Mouse (Mus musculus): ENCODE data around the gene Csdc2.
"Not testable (repeated sequence)": the region's sequence is repeated elsewhere in the genome, so short reads cannot be mapped to it uniquely, and the experiment has no call there.

Gene Csdc2

GRCm38 (mm10) chr15:81936679-81937078 is at the start of gene Csdc2:
Gene Csdc2 (plus strand): TSS chr15:81936759.
- no peak for DNase-seq

- no peak for DNase-seq
Observed at GRCm38 (mm10) chr15:81886795-81887550, 49.6 kb upstream of the Csdc2 start.

- no peak for DNase-seq
Observed at GRCm38 (mm10) chr15:81889175-81889574, 47.4 kb upstream of the Csdc2 start.

GRCm38 (mm10) chr15:81891140-81891802 is 45.3 kb upstream of the Csdc2 start:
- DNase-seq = no peak

- DNase-seq = peak; percentile 92
Observed at GRCm38 (mm10) chr15:81891822-81892580, 44.6 kb upstream of the Csdc2 start.

- DNase-seq = no peak
Observed at GRCm38 (mm10) chr15:81894002-81894401, 42.6 kb upstream of the Csdc2 start.

GRCm38 (mm10) chr15:81896407-81896806 is 40.2 kb upstream of the Csdc2 start:
- DNase-seq = no peak

- no peak for DNase-seq
Observed at GRCm38 (mm10) chr15:81897607-81898285, 38.8 kb upstream of the Csdc2 start.

- DNase-seq = no peak
Observed at GRCm38 (mm10) chr15:81898751-81899150, 37.8 kb upstream of the Csdc2 start.

- DNase-seq = peak; percentile 84
Observed at GRCm38 (mm10) chr15:81904939-81905338, 31.6 kb upstream of the Csdc2 start.

- no peak for DNase-seq
Observed at GRCm38 (mm10) chr15:81907953-81908352, 28.6 kb upstream of the Csdc2 start.

GRCm38 (mm10) chr15:81908767-81909166 is 27.8 kb upstream of the Csdc2 start:
- DNase-seq = not testable (repeated sequence)

GRCm38 (mm10) chr15:81912498-81912897 is 24.1 kb upstream of the Csdc2 start:
- no peak for DNase-seq

- peak; percentile 22 for DNase-seq
Observed at GRCm38 (mm10) chr15:81914668-81915067, 21.9 kb upstream of the Csdc2 start.

GRCm38 (mm10) chr15:81915663-81916062 is 20.9 kb upstream of the Csdc2 start:
- no peak for DNase-seq

GRCm38 (mm10) chr15:81917201-81917600 is 19.4 kb upstream of the Csdc2 start:
- DNase-seq = no peak

- DNase-seq = peak; percentile 83
Observed at GRCm38 (mm10) chr15:81917621-81918463, 18.7 kb upstream of the Csdc2 start.

- DNase-seq = no peak
Observed at GRCm38 (mm10) chr15:81919062-81919461, 17.5 kb upstream of the Csdc2 start.

GRCm38 (mm10) chr15:81920546-81921217 is 15.9 kb upstream of the Csdc2 start:
- DNase-seq = no peak

- DNase-seq = no peak
Observed at GRCm38 (mm10) chr15:81921255-81921654, 15.3 kb upstream of the Csdc2 start.

GRCm38 (mm10) chr15:81924933-81925332 is 11.6 kb upstream of the Csdc2 start:
- DNase-seq = peak; percentile 64

All from liver (tissue).